Mouse (Mus musculus): ENCODE measurements around the gene Sae1.

The Sae1 gene

DNA sequence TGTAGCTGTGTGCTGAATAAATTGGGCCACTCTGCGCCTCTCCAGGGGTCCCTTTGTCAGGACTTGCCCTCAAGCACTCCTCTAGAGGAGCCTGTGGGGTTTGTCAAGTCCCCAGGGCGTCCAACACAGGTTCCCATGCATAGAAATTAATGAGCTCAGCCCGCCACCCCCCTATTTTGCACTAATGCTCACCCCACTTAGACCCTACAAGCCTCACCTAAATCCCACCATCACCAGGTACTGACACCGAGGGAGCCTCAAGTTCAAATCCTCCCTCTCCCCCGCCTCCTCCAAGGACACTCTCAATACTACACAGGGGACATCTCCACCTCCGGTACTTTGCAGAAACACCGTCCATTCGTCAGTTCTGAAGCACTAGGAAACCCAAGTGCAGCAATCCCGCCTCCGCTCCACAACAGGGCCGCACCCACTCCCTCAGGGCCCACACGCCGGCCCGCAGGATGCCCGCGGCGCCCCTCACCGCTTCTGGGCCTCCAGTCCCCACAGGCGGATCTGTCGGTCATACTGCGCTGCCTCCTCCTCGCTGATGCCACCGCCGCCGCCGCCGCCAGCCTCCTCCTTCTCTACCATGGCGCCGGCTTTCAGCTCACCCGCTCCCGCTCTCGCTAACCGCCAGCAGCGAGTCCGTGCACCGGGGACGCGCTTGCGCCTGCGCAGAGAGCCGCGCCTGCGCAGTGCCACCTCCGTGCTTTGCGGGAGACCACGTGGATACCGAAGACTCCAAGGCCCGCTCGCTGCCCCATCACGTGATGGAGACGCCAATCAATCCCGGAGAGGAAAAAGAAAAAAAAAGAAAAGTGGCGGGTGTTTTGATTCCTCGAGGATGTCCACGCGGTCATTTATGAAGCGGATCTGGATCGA lies at the start of gene Sae1:
Gene Sae1 (minus strand): TSS at position 647 of the 882 bp plus-strand sequence.
- in situ Hi-C loops (cut with MboI, MseI), result no loop called here

DNA sequence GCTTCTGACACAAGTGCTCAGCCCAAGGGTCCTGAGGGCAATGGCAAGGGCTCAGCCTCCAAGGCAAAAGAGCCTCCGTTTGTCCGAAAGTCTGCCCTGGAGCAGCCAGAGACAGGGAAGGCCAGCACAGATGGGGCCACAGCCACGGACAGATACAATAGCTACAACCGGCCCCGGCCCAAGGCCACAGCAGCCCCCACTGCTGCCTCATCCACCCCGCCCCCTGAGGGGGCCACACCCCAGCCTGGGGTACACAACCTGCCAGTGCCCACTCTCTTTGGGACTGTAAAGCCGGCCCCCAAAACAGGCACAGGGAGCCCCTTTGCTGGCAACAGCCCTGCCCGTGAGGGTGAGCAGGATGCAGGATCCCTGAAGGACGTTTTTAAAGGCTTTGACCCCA lies 47.5 kb upstream of the Sae1 start:
- in situ Hi-C loops (cut with MboI, MseI), result no loop called here

DNA sequence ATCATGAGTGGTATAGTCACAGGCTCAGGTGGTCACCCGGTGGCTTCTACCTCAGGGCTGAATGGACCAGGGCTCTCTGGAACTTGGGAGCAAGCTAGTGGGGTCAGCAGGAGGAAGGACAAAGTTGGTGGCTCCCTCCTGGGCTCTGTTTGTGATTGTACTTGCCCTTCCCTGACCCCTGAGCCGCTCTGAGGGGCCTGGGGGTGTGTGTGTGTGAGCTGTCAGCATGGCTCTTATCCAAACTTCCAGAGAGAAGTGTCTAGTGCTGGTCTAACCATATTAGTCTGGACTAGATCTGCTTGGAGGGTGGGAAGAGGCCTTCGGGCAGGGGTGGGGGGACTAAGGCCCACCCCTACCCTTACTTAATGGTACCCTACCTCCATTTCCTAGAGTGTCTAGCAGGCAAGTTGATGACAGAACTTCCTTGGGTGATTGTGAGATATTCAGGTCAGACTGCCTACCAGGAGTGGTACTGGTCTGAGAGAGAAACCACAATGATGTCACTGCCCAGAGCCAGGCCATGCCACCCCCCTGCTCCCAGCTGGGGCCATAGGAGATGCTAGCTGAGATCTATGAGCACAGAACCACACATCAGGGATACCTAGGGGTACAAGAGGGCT lies 45.9 kb upstream of the Sae1 start:
- in situ Hi-C loops (cut with MboI, MseI), result no loop called here

DNA sequence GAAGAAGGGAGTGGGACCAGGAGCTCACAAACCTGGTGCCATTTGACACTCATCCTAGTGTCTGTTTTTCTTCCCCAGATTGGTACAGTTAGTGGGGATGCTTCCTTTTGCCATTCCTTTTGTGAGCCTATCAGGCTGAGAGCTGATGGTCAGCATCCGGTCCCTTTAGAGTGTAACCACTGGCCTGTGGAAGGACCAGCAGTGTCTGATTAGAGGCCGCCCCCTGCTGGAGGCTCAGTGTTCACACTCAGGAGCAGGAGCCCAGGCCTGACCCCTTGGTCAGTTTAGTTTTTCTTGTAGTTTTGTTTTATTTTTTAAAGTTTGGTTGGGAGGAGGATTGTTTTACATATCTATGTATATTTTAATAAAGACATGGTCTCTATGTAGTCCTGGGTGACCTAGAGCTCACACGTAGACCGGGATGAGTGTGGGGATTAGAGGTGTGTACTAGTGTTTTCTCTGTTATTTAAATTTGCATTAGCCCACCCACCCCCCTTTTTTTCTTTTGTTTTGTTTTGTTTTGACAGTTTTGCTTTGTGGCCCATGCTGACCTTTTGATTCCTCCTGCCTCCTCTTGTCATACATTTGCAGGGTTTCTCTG lies 38.6 kb upstream of the Sae1 start:
- in situ Hi-C loops (cut with MboI, MseI), result no loop called here

DNA sequence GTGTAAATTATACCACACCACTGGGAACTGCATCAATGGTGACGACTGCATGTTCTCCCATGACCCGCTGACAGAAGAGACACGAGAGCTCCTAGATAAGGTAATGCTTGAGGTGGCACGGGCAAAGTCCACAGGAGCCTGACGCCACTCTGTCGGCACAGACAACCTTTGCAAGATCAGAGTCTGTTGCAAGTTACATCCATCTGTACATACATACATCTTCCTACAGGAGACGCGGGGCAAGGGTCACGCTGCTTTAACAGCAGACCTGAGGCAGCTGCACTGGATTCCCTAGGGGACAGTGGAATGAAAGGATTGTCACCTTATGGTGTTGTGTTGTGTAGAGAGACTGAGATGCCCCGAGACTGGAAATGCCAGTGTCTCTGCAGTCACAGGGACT lies 38.1 kb upstream of the Sae1 start:
- in situ Hi-C loops (cut with MboI, MseI), result no loop called here

DNA sequence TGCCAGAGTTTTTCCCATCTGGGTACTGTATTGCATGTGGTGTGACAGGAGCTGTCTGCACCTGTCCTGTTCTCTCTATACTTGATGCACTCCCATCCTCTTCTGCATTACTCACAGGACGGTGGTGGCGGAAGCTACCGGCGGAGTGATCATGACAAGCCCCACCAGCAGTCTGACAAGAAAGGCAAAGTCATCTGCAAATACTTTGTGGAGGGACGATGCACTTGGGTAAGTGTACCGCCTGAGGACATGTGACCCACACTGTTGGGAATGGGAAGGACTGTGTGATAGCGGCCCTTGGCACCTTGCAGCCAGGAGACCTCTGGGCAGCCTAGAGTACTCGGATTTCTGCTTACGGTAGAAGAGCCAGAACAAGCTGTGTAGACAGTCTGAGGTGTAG lies 36.1 kb upstream of the Sae1 start:
- in situ Hi-C loops (cut with MboI, MseI), result no loop called here

DNA sequence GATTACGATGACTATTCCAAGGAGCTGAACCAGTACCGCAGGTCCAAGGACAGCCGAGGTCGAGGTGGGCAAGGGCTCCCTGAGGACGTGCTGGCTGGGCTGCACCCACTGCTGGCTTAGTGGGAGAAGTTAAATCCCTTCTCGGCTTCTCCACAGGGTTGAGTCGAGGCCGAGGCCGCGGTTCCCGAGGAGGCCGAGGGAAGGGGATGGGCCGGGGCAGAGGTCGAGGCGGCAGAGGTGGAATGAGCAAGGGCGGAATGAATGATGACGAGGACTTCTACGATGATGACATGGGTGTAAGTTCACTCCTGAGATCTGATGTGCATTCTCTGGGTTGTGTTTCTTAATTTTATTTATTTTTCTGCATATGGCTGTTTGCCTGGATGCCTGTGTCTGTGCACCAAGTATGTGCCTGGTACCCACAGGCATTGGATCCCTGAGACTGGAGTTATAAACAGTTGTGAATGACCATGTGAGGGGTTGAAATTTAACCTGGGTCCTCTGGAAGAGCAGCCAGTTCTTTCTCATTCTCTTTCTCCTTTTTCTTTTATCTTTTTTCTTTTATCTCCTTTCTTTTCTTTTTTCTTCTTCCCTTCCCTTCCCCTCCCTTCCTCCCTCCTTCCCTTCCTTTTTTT lies 34.7 kb upstream of the Sae1 start:
- in situ Hi-C loops (cut with MboI, MseI), result no loop called here

DNA sequence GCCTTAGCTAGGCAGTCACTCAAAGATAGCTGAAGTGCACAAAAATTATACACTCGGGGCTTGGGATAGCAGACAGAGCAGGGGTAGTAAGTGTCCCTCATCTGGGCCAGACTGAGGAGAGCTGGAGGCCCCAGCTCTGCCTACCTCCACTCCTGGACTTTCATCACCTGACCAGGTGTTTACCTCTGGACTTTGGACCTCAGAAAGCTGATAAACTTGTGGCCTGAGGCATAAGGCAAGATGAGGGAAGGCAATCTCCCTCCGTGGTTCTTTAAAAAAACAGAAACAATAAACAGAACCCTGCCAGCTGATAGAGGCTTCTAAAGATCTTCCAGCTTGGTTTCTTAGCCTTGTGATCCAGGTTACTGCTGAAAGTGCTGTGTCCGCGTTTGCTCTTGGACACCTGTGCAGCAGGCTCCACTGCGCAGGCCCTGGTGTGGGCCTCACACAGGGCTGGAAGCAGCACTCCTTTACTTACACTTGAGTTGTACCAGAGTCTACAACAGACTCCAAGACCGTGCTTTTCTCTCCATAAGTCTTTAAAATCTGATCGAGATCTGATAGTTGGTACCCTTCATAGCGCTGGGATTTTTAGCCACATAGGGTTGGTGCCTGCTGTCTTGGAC lies 33.0 kb upstream of the Sae1 start:
- in situ Hi-C loops (cut with MboI, MseI), result no loop called here

DNA sequence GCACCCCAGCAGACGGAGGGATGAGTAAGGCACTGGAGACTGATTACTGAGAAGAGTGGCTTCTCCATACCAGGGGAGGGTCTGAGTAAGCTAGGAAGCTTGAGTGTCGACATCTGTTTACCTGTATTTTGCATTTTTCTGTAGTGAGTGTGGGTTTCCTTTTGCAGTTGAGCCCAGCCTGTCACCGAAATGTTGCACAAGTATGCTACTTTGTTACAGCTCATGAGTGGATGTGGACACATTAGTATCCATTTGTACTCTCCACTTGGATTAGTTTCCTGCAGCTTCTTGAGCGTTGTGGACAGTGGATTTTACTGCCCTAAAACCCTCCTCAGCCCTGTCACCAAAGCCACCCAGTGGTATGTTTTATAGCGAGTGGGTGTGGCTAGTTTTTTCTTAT lies 31.1 kb upstream of the Sae1 start:
- in situ Hi-C loops (cut with MboI, MseI), result no loop called here

DNA sequence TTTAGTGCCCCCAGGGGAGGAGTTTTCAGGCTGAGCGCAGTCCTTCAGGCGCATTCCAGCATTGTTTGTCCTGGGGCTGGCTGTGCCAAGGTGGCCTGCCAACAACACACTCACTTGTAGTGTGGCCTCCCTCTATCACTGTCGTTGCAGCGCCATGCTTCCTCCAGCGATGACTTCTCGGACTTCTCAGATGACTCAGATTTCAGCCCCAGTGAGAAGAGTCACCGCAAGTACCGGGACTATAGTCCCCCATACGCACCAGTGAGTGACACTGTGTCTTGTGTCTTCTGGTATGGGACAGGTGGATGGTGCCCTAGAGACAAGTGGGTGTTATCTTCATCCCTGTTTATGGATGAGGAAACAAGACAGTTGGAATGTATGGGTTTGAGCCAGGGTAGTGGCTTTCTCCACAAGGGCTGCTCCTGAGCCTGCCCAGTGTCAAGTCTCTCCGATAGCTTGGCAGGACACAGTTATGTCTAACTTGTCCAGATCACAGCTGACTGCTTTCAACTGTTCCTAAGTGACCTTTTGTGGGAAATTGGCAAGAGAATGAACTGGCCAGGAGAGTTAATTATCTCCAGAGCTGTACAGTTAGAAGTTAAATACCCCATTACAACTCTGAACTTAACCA lies 29.6 kb upstream of the Sae1 start:
- in situ Hi-C loops (cut with MboI, MseI), result no loop called here

DNA sequence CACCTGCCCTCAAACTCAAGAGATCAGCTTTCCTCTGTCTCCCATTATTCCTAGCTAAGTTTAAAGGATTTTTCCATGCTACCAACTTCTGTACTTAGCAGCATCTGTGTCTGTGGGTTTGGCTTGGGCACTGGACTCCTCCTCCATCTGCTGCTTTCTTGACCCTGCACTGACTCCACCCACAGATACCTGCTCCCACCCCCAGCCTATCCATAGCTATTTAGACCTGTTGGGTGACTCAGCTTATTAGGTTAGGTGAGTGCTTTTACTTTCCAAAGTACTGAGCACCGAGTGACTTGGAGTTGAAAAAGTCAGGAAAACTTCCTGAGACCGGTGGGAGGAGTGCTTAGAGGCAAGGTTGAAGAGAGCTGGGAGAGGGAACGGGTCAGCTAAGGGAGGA lies 27.8 kb upstream of the Sae1 start:
- in situ Hi-C loops (cut with MboI, MseI), result no loop called here

DNA sequence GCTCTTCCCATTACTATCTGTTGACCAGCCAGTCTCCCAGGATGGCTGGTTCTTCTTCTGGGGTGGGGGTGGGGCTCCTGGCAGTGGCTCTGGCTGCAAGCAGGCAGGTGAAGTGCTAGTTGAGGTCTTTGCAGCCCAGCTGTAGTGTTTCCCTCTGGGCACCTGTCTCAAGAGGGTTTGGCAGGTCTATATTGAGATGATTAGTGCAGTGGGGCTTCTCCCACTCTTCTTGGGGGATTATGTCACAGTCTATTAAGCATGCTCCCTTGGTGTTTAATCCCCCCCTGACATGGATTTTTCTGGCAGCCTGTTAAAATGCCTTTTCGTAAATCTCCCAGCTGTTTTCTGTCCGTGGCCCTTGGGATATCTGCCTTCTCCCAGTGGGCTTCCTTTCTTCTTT lies 25.3 kb upstream of the Sae1 start:
- in situ Hi-C loops (cut with MboI, MseI), result no loop called here

DNA sequence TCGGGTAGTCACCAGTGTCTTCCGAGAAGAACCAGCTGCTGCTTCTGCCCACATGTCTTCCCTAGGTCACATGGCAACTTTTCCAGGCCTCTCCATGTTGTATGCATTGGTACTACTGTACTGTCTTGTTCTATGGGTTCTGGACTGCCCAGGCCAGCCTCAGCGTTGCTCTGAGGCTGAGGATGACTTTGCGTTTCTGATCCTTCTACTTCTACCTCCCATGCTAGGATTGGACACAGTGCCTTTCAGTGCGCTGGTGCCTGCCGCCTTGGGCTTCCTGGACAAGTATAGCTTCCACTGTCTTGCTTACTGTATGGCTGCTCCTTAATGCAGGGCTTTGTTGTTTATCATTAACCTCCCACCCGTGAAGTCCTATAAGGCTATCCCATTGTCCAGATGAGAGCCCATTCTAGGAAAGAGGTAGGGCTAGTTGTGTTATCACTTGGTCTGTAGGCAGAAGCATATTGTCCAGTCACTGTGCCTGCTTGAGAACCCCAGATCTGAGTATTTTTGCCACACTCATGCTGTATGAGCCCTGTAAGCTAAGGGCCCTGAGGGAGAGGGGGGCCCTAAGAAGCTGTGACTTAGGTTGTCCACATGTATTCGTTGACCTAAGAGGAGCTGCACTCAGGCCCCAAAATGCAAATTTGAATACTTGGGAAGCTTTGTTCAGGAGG lies 24.8 kb upstream of the Sae1 start:
- in situ Hi-C loops (cut with MboI, MseI), result no loop called here

DNA sequence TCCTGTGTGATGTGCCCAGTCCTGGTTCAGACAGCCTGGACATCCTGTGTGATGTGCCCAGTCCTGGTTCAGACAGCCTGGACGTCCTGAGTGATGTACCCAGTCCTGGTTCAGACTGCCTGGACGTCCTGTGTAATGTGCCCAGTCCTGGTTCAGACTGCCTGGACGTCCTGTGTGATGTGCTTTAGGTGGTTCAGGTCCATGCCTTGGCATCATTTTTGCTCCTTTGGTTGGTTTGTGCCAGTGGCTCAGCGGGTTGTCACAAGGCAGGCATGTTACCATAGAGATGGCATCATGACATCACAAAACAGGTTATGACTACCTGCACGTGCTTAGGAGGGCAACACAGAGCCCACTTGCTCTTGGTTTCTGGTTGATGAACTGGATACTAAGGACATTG lies 23.5 kb upstream of the Sae1 start:
- in situ Hi-C loops (cut with MboI, MseI), result no loop called here

DNA sequence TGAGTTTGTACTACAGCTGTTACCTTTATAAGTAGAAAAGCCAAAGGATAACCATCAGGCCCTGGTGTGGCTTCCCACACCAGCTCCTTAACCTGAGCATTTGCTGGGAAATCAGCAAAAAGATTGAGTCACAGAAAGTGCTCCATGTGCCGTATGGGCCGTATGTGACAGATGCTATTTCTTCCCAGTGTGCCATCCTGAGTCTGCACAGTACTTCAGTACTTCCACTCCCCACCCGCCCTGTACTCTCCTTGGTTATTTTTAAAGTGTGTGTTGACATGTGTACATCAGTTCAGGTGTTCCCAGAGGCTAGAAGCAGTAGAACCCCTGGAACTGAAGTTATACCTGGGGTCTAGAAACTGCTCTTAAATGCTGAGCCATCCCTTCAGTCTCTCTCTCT lies 19.4 kb upstream of the Sae1 start:
- in situ Hi-C loops (cut with MboI, MseI), result no loop called here

DNA sequence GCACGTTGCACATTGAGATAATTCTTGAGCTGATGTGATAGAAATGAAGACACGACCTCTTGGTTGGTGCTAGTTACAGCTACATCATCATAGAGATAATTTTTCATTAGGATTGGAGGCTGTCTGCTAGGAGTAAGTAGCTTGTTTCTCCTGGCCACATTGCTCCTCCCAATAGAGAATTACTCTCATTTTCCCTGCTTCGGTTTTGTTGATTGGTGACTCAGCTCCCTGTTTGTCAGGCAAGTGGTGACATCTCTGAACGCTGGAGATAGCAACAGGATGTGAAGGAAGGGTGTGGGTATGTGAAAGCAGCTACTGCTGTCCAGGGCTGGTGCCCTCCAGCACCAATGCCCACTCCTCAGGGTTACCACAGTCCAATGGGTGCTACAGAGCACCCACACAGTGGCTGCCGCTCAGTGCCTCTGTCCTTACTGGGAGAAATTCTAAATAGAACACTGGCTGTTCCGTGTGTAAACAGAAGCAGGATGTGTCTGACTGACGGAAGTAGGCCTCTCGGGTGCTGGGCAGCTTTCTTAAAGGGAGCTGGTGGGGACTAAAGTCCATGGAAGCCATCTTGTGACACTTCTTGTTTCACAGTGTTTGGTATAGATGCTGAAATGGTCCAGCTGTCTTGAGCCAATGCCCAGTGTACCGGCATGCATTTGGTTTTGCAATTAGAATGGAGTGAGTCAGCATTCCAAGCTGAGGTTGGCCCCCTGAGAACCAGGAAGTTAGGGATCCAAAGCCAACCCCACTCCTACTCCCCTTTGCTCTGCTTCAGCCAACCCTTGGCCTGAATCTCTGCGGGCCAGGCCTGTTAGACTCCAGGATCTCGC lies 18.1 kb upstream of the Sae1 start:
- in situ Hi-C loops (cut with MboI, MseI), result no loop called here

DNA sequence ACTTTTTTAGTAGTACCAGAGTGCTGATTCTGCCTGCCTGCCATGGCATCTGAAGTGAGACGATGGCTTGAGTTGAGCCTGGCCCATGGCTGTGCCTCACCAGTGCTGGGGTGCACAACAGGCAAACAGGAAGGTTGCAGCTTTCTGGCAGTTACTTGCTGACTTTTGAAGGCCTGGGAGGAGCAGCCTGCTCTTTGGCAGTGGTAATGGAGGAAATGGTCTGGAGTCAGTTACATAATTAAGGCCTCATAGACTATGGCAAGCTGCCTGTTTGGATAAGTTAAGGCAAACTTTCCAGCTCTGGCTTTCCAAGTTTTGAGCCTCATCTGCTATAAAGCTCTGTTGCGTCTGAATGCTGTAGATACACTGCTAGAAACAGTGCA lies 17.5 kb upstream of the Sae1 start:
- in situ Hi-C loops (cut with MboI, MseI), result no loop called here

DNA sequence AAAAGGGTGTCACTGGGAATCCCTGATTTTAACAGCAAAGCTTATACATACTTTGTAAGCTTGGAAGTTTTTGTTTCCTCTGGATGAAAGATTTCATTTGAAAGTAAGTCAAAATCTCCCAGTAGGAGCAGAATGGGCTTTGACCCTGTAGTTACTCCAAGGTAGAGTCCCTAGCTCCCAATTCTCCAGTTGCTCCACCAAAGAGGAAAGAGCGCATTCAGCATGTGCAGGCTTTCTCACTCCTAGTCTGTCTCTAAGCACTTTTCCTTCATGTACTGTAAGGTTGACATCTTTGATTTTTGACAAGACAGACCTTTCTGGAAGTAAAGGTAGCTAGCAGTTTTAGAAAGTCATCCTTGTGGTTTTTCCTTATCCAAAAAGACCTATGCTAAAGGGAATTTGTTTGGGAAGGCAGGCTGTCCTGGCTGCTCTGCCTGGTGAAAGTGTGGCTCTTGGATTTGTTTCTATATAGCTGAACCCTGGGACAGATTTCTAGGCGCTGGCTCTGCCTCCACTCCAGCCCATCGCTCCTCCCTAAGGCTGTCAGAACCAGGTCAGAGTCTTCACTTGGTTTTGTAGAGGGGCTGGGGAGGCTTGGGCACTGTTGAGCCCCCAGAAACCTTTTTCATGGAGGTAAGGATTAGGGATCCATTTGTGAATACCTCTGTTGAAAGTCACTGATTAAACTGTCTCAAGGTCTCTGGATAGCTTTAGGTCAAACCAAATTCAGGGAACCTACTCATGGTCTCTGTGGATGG lies 16.9 kb upstream of the Sae1 start:
- in situ Hi-C loops (cut with MboI, MseI), result no loop called here
